In the genomic region with DNA sequence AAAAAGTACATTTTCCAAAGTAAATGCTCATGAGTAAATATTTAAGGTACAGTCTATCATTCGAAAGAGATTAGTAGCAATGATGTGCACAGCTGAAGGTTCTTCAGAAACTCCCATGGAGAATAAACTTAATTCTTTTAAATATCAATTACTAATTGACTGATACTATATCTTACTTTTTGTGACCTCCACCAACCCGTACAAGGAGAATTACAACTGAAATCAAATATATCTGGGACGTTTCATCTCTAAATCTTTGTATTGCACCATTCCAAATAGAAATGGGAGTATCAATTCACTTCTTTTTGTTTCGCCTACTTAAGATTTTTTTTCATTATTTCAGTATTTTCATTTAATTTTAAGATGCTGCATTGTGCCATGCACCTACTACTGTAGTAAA, we compare ENCODE assay signal across 9 mouse cellular contexts. TPM values are rescaled to one million over a fixed set of nuclear protein-coding genes. Genes with fewer than 3 reads are reported as not detected.
"Had no signal": no experiment of that assay in that cellular context is flagged by ENCODE, and none has a peak within 500 bp of the region (broad histone marks: within the 10 kb centered on the region; RNA-seq: fewer than 3 reads in every experiment).

A gene (minus strand): TSS at position 101 of the 400 bp plus-strand sequence.

RNA-seq across cellular contexts. Expression of the gene that starts here (rescaled TPM):
- polyA plus RNA-seq: neural tube, embryonic 11.5 days; neural tube, embryonic 12.5 days; neural tube, embryonic 13.5 days; neural tube, embryonic 14.5 days; neural tube, embryonic 15.5 days; stomach, embryonic 14.5 days; thymus, adult 2 months; thymus, postnatal 0 days; urinary bladder, adult 2 months had no signal
